Mouse (Mus musculus): ENCODE measurements around the gene Cdc5l. TPM values are rescaled to one million over a fixed set of nuclear protein-coding genes. Genes with fewer than 3 reads are reported as not detected.
"Not testable (repeated sequence)": the region's sequence is repeated elsewhere in the genome, so short reads cannot be mapped to it uniquely, and the experiment has no call there.

The Cdc5l gene
- total RNA-seq, 4 experiments from 2014 or later, result 34.2 to 45.1 (median 40.6) TPM

DNA sequence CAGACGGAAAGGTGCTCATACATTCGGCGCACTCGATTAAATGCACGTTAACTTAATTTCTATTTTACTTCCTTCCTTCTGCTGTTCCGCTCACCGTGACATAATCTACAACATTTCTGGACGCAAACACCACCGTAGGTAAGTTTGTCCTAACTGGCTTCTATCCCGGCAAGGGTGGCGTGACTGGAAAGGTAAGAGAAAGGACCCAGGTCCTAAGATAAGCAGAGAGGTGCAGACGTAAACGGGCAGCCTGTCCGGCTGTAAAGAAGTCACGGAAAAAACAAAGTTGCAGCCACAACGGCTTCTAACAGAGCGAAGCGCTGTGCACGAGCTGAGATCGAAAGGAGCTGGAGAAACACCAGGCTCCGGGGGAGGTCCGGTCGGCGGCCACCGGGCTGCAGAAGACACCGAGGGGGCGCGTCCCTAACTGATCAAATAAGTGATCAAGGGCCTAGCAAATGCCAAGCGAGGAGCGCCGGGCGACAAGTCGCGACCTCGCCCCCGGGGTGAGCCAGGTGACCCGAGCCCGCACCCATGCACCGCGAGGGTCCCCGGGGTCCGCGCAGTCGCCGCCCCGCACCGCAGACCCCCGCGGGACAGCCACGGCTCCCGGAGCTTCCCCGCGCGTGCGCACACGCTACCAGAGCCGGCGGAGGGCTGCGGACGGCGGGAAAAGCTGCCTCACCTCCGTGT, 685 bp downstream of the Cdc5l start:
- no peak for DNase-seq

DNA sequence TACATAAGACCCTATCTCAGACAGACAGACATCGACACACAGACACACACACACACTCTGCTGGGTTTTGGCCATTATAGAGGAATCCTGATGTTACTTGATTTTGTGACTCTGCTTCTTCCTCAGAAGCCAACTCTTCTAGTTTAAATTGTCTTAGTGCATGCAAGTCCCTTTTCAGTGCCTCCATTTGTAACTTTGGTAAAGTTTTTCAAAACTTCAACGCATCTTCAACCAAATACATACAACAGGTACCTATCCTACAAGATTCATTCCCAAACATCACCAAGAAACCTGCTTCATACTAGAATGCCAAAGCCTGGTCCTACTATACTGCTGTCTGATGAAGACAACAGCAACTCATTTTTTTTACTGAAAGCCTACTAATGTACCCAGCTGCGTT, 1.5 kb downstream of the Cdc5l start:
- no peak for DNase-seq

GRCm38 (mm10) chr17:45417387-45417786, 16.1 kb downstream of the Cdc5l start:
- no peak for DNase-seq

DNA sequence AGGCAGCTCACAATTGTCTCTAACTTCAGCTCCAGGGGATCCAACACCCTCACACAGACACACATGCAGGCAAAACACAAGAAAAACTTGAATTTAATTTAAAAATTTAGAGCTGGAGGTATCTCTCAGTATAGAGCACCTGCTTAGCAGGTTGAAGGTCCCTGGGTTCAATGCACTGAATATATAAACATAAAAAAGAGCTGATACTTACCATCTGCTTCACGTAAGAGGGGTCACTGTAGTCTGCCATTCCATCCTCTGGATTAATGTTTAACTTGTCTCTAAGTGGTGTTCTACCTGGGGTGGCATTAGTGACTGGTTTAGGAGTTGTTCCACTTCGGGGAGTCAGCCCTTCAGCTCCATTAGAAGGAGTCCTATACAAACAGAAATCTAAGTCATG, 21.9 kb downstream of the Cdc5l start:
- DNase-seq, result not testable (repeated sequence)

DNA sequence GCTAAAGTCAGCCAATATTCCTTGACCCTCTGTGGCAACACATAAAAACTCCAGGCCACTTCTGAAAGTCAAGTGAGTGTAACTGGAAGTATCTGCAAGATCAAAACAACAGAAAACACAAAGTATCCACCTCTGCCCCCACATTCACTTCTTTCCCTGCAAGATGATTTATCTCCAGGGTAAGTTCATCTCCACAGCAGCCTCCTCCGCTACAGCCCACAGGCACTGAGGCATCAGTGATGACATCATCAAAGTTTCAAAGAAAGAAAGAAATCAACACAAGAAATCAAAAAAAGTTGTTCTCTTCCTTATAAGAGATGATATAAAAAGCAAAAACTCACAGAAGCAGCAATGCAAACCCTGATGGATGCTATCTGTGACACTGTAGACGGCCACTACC, 24.8 kb downstream of the Cdc5l start:
- DNase-seq, result no peak

GRCm38 (mm10) chr17:45406281-45406680, 27.3 kb downstream of the Cdc5l start:
- no peak for DNase-seq

- DNase-seq, result no peak
Measured at GRCm38 (mm10) chr17:45403207-45403606, 30.3 kb downstream of the Cdc5l start.

GRCm38 (mm10) chr17:45402601-45403000, 30.9 kb downstream of the Cdc5l start:
- DNase-seq, result no peak

GRCm38 (mm10) chr17:45402126-45402525, 31.4 kb downstream of the Cdc5l start:
- DNase-seq, result no peak

GRCm38 (mm10) chr17:45401126-45401905, 32.2 kb downstream of the Cdc5l start:
- DNase-seq, result no peak

DNA sequence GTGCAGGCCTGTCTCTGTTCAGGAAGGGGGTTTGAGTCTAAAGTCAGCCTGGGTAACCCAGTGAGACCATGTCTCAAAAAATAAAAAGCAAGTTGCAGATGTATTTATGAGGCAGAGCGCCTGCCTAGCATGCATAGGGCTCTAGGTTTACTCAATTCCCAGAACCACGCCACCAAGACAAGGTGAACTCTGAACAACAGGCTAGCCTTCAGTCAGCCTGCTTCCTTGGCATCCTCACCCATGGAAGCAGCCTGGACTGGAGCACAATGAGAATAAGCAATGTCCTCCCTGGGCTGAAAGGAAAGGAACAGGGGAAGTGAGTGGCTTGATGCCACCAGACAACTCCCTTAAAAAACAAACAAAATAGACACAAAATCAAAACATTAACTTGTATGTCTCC, 35.5 kb downstream of the Cdc5l start:
- no peak for DNase-seq

DNA sequence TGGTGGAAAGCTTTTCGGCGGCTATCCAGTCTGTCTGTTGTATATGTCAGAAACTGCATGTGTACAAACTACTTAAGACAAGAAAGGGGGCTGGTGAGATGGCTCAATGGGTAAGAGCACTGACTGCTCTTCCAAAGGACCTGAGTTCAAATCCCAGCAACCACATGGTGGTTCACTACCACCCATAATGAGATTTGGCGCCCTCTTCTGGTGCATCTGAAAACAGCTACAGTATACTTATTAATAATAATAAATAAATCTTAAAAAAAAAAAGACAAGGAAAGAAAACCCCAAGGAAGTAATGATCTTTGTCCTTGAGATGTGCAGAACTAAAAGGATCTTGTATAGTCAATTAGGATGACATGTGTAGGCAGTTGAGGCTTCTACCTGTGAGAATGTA, 36.0 kb downstream of the Cdc5l start:
- no peak for DNase-seq

GRCm38 (mm10) chr17:45394612-45395011, 38.9 kb downstream of the Cdc5l start:
- no peak for DNase-seq

- DNase-seq, result no peak
Measured at GRCm38 (mm10) chr17:45393765-45394164, 39.8 kb downstream of the Cdc5l start.

DNA sequence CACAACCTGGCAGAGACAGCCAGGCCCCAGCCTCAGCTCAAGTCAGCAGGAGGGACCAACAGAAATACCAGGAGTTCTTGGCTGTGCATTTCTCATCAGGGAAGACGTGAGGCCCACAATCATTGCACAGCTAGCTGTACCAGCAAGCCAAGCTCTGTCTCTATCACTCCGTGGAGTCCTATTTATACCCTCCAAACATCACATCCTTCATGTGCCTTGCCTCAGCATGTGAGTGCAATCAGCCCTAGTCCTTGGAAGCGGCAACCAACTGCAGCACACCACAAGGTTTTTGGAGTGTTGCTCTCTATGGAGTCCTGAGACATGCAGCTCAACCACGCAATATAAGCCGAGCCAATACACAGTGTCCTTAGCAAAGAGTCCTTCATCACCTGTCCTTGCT, 43.6 kb downstream of the Cdc5l start:
- DNase-seq, result no peak

GRCm38 (mm10) chr17:45386986-45387385, 46.6 kb downstream of the Cdc5l start:
- DNase-seq, result no peak

DNA sequence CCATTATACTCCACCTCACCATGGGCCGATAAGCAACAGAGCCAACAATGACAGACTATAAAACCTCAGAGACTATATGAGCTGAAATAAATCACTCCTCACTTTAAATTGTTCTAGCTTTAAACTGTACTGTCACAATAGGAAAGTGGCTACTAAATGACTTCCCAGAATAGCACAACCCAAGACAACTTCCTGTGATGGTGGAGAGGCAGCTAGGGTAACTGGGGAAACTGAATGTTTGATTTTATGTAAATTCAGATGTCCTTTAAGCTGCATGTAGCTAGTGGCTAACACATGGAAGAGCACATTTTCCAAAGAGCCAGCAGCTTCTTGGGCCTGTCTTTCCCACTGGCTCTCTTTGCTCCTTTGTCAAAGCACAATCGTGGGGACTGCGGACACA, 50.2 kb downstream of the Cdc5l start:
- DNase-seq, result no peak

GRCm38 (mm10) chr17:45379271-45379784, 54.2 kb downstream of the Cdc5l start:
- DNase-seq, result no peak

- no peak for DNase-seq
Measured at GRCm38 (mm10) chr17:45377323-45377722, 56.2 kb downstream of the Cdc5l start.

GRCm38 (mm10) chr17:45373987-45374608, 59.4 kb downstream of the Cdc5l start:
- peak; percentile 21 for DNase-seq

DNA sequence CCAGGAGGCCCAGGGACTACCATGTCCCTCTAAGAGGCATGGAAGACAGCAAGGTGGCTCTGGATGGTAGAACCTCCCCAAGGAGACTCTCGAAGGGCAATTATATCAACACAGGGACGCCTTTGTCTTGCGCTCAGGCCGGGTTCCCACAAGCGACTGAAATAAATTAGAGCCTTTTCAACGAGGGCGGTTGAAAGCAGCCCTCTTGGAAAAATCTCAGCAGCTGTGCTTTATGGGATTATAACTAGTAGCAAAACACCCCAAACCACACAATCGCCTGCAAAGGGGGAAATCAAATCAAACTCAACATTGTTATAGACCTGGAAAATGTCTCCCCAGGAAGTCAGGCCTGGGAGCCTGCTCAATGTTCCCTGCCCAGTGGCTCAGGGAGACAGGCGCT, 62.5 kb downstream of the Cdc5l start:
- DNase-seq, result no peak

DNA sequence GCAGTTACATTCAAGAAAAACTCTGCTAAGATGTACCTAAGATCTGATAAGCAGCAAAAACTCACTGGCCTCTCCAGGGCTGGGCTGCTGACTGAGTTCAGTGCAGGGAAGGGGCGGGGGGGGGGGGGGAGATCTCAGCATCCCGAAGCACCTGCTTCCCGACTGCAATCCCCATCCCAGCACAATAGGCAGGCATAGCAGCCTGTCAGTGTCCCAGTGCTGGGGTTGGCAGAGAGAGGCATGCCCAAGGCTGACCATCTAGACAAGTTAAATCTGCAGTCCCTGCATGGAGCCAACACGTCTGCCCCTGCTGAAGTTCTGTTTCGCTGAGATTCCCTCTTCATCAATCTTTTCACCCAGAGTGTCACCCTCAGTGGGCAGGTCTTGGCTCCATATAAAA, 63.0 kb downstream of the Cdc5l start:
- no peak for DNase-seq

GRCm38 (mm10) chr17:45364871-45365270, 68.7 kb downstream of the Cdc5l start:
- no peak for DNase-seq

All from adrenal gland, adult 8-10 months (tissue).